Mouse (Mus musculus) intestine, embryonic 14.5 days (tissue): ENCODE results near the gene Frmpd2. TPM values are rescaled to one million over a fixed set of nuclear protein-coding genes. Genes with fewer than 3 reads are reported as not detected.

ENCODE experiments used
- ATAC-seq: fragments of 200-750 bp; cut with Nextera tagmentation; replicated peaks from 2 replicates; pipeline ENCODE4 v1.8.0; 2017; ENCODE audit warnings: low read depth, moderate number of reproducible peaks, moderate TSS enrichment, moderate library complexity; ENCODE audit not compliant: low FRiP score, low TSS enrichment
- DNase-seq: peaks from one replicate; pipeline ENCODE4 v3.0.0-alpha.2; 2018; ENCODE audit warnings: low spot score
- H3K27ac ChIP-seq: fragments of 300-500 bp; sonication (generic); 2 replicates; pipeline ENCODE4 v1.5.1; 2014; ENCODE audit warnings: low read depth, mild to moderate bottlenecking, control low read depth
- H3K27me3 ChIP-seq: fragments of 300-500 bp; sonication (generic); replicated peaks from 2 replicates; pipeline ENCODE4 v1.6.1; 2014; ENCODE audit warnings: low read length, control low read depth; ENCODE audit not compliant: control insufficient read depth, insufficient read depth
- H3K36me3 ChIP-seq: fragments of 300-500 bp; sonication (generic); 2 replicates; pipeline ENCODE4 v1.6.1; 2014; ENCODE audit warnings: low read length, control low read depth; ENCODE audit not compliant: control insufficient read depth, insufficient read depth
- H3K4me1 ChIP-seq: fragments of 300-500 bp; sonication (generic); replicated peaks from 2 replicates; pipeline ENCODE4 v1.6.1; 2014; ENCODE audit warnings: low read length, control low read depth, mixed read lengths; ENCODE audit not compliant: control insufficient read depth, insufficient read depth
- H3K4me2 ChIP-seq: fragments of 300-500 bp; sonication (generic); 2 replicates; pipeline ENCODE4 v1.6.1; 2014; ENCODE audit warnings: low read length
- H3K4me3 ChIP-seq: fragments of 300-500 bp; sonication (generic); 2 replicates; pipeline ENCODE4 v1.5.1; 2014; ENCODE audit warnings: low read depth, low read length, control low read depth, mixed read lengths
- H3K9ac ChIP-seq: fragments of 300-500 bp; sonication (generic); 2 replicates; pipeline ENCODE4 v1.6.1; 2014; ENCODE audit warnings: mild to moderate bottlenecking, low read length
- H3K9me3 ChIP-seq: fragments of 300-500 bp; sonication (generic); 2 replicates; pipeline ENCODE4 v1.6.1; 2016; ENCODE audit warnings: low read length, control low read depth; ENCODE audit not compliant: control insufficient read depth
- WGBS: fragments of 180-500 bp; shearing (Covaris S2); extraction: QIAGEN DNeasy Blood & Tissue Kit; methylation state at CpG from one replicate; pipeline ENCODE4 v1.1.7; 2014; 5-methylcytosine and 5-hydroxymethylcytosine counted together
- polyA plus RNA-seq: library from polyadenylated mRNA; unstranded; fragments of >200 nt; fragmentation: Nextera tagmentation; extraction: Ambion mirVana; gene quantifications from 2 replicates; pipeline ENCODE4 v1.2.1, GENCODE M21; 2014

The Frmpd2 gene
- polyA plus RNA-seq, 1 experiment from 2014 or later = 0.03 TPM

DNA sequence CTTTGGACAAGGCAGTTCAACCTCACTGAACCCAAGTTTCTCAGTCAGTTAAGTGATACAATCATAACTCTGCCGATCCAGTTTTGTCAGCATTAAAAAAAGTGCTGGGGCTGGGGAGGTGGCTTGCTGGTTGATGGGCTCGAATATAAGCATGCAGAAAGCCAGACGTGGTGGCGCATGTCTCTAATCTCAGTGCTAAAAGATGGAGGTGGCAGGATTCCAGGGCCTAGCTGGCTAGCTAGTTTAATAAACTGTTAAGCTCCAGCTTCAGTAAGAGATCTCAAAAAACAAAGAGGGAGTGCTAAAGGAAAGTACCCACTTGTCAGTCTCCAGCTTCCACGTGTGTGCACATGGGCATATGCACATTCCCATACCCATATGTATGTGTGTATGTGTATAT is 25.9 kb downstream of the Frmpd2 start:
- no peak overlapping the region for H3K27ac ChIP-seq
- no peaks in the 10 kb centered on the region for H3K27me3 ChIP-seq
- ATAC-seq (no peak), DNase-seq (no peak)
- H3K4me2 ChIP-seq = no peak overlapping the region
- H3K4me1 ChIP-seq = no peaks in the 10 kb centered on the region
- no peaks in the 10 kb centered on the region for H3K9me3 ChIP-seq
- H3K4me3 ChIP-seq = no peak overlapping the region
- 66% methylated on average over 5 of the region's 5 CpGs for WGBS
- no peaks in the 10 kb centered on the region for H3K36me3 ChIP-seq
- H3K9ac ChIP-seq = no peak overlapping the region

DNA sequence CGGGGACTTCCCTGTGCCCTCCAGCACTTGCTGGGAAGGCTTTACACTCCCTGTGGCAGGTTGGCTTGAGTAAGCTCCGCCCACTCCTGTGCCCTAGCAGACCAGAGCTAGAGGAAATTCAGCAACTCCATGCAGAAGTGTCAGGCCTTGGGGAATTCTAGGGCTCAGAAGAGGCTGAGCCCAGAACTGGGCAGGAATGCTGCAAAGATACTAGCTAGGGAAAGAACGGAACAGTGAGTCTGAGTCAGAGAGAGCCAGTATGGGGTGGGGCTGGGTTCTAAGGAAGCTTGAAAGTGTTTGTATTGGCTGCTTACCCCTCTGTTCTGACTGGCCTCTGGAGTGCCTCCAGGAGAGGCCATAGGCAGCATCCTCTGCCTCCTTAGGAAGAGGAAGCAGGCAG is 27.4 kb downstream of the Frmpd2 start:
- no peak for ATAC-seq
- WGBS = 55% methylated on average over 3 of the region's 3 CpGs
- H3K4me1 ChIP-seq = no peaks in the 10 kb centered on the region

DNA sequence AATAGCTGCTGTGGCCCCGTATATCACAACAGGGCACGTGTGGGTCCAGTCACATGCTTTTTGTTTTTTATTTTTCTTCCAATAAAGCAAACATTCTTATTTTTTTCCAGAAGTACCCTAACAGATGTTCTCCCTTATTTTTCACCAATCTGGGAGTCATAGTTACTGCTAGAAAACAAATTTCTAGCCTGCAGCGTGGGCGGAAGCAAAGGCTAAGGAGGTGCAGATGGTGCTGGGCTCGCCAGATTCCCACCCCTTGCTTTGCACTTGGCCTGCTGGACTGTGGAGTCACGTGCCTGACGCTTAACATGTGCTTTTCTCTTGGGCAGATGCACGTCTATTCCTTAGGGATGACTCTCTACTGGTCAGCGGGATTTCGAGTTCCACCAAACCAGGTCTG is 29.1 kb downstream of the Frmpd2 start:
- Histone ChIP-seq H3K36me3 (no peaks in the 10 kb centered on the region), H3K27ac (no peak overlapping the region), H3K27me3 (no peaks in the 10 kb centered on the region), H3K4me3 (no peak overlapping the region), H3K4me2 (no peak overlapping the region), H3K9me3 (no peaks in the 10 kb centered on the region), H3K9ac (no peak overlapping the region), H3K4me1 (no peaks in the 10 kb centered on the region)
- ATAC-seq (no peak), DNase-seq (no peak)
- WGBS = 75% methylated on average over 10 of the region's 10 CpGs

More for the DNA sequence above, 27.4 kb downstream of the Frmpd2 start:
- no peak for DNase-seq
- Histone ChIP-seq H3K27ac (no peak overlapping the region), H3K9ac (no peak overlapping the region), H3K4me2 (no peak overlapping the region), H3K4me3 (no peak overlapping the region), H3K36me3 (no peaks in the 10 kb centered on the region), H3K27me3 (no peaks in the 10 kb centered on the region), H3K9me3 (no peaks in the 10 kb centered on the region)

DNA sequence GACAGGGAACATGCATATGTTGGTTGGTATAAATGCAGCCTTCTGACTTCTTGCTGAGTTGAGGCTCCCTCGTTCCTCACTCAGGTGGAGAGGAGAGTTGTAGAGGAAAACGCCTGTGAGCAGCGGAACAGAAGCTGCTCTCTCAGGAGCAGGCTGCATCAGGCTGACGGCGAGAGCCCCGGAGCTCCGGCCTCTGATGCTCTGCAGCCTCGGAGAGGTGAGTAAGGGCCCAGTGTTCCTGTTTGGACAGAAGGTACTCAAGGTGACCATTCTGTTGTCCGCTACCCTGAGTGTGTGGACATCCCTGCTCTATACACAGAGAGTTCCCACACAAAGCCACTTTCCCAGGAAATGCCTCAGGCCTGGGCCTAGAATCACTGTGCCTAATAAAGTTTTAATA is 31.8 kb downstream of the Frmpd2 start:
- WGBS = 85% methylated on average over 9 of the region's 9 CpGs
- ATAC-seq (no peak), DNase-seq (no peak)
- Histone ChIP-seq H3K36me3 (no peaks in the 10 kb centered on the region), H3K4me3 (no peak overlapping the region), H3K27ac (no peak overlapping the region), H3K4me1 (no peaks in the 10 kb centered on the region), H3K27me3 (no peaks in the 10 kb centered on the region), H3K9me3 (no peaks in the 10 kb centered on the region), H3K9ac (no peak overlapping the region), H3K4me2 (no peak overlapping the region)

DNA sequence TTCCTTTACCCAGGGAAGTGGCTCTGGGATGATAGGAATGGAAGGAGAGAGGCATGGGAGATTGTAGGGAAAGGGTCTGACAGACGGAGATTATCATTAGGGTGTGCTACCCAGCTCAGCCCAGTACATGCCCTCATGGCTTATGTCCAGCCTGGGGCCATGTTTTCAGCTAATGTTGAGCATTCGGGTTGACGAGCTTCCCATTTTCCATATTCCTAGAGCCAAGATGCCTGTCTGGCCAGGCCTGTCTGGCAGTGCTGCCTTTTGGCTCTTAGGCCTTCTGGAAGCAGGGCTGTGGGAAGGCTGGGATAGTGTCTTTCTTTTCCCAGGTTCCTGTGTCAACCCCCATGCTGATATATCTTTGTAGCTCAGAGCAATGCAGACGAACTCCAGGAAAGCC is 35.2 kb downstream of the Frmpd2 start:
- 67% methylated on average over 4 of the region's 4 CpGs for WGBS
- Histone ChIP-seq H3K36me3 (no peaks in the 10 kb centered on the region), H3K9ac (no peak overlapping the region), H3K9me3 (no peaks in the 10 kb centered on the region), H3K4me3 (no peak overlapping the region), H3K27ac (no peak overlapping the region), H3K4me2 (no peak overlapping the region), H3K27me3 (no peaks in the 10 kb centered on the region), H3K4me1 (no peaks in the 10 kb centered on the region)
- ATAC-seq (no peak), DNase-seq (no peak)

DNA sequence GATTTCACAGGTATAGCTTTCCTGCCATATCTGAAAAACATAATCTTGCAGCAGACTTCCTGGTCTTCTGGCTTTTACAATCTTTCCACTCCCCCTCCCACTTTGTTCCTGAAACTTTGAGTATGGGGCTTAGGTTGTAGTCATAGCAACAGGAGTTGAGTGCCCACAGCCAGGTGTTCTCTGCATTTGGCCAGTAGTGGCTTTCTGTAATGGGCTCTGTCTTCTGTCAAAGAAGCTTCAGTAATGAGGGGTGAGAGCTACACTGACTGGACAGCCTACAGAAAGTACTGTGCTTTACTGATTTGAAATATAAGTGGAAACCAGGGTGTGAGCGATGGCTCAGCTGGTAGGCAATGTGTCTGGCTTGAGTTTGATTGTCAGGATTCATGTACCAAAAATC is 37.2 kb downstream of the Frmpd2 start:
- no peak overlapping the region for H3K4me2 ChIP-seq

DNA sequence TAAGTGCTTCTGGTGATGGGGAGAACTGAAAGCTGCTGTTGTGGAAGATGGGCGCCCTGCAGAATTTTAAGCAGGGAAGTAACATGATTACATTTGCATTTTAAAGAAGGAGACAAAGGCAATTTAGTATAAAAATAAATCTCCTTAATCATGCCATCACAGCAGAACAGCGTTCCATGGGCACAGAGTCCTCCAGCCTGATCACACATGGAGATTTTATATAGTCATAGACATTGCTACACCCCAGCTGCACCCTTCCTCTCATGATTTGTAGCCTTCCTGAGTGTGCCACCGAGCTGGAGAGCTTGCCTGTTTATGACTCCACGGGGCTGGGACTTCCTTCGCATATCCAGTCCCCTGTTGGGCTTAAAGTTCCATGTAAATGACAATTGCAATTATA is 42.4 kb downstream of the Frmpd2 start:
- Histone ChIP-seq H3K36me3 (no peaks in the 10 kb centered on the region), H3K4me1 (no peaks in the 10 kb centered on the region), H3K27ac (no peak overlapping the region), H3K4me2 (no peak overlapping the region), H3K9me3 (no peaks in the 10 kb centered on the region), H3K4me3 (no peak overlapping the region), H3K27me3 (no peaks in the 10 kb centered on the region), H3K9ac (no peak overlapping the region)
- no peak for DNase-seq
- 63% methylated on average over 5 of the region's 5 CpGs for WGBS
- no peak for ATAC-seq

More for the DNA sequence above, 37.2 kb downstream of the Frmpd2 start:
- Histone ChIP-seq H3K27ac (no peak overlapping the region), H3K4me3 (no peak overlapping the region), H3K36me3 (no peaks in the 10 kb centered on the region), H3K9ac (no peak overlapping the region), H3K9me3 (no peaks in the 10 kb centered on the region), H3K27me3 (no peaks in the 10 kb centered on the region), H3K4me1 (no peaks in the 10 kb centered on the region)
- DNase-seq = no peak
- no peak for ATAC-seq
- WGBS = 72% methylated on average over 1 of the region's 1 CpGs

DNA sequence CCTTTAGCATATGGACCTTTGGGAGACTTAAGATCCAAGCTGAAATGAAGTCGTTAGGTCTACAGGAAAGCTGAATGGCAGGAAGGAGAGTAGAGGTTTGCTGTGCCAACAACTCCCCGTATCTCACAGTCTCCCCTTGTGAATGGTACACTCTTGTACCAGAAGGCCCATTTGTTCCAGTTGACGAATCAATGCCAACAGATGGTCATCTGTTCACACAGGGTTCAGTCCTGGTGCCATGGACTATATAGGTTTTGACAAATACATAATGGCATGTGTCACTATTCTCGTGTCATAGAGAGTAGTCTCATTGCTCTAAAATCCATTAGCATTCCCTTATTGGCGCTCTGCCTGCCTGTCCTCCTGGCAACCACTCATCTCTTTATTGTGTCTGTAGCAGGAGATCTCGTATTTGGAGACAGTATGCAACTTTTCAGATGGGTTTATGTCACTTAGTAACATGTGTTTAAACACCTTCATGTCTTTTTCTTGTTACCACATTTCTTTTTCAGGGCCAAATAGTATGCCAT is 43.3 kb downstream of the Frmpd2 start:
- Histone ChIP-seq H3K27me3 (no peaks in the 10 kb centered on the region), H3K9me3 (no peaks in the 10 kb centered on the region), H3K36me3 (no peaks in the 10 kb centered on the region), H3K27ac (no peak overlapping the region), H3K4me1 (no peaks in the 10 kb centered on the region), H3K9ac (no peak overlapping the region), H3K4me2 (no peak overlapping the region), H3K4me3 (no peak overlapping the region)
- no peak for DNase-seq
- WGBS = 81% methylated on average over 6 of the region's 6 CpGs
- no peak for ATAC-seq

DNA sequence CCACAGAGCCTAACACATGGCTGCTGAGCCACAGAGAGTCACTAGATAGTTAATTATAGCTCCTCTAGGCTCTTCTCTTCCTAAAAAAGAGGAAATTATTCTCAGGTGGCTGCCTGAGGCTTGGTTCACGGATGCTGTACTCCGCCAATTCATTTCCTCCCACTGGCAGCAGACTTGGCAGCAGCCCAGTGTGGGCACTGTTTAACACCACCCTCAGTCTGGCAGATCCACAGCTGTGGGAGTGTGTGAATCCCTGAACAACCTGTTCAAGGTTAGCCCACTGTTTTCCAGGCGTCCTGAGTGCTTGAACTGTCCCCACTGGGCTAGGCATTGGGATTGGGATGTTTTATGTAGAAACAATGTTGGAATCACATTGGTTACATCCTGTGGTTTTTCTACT is 50.0 kb downstream of the Frmpd2 start:
- no peak overlapping the region for H3K27ac ChIP-seq
- H3K4me1 ChIP-seq = no peaks in the 10 kb centered on the region
- H3K4me2 ChIP-seq = no peak overlapping the region
- 74% methylated on average over 3 of the region's 3 CpGs for WGBS
- DNase-seq (no peak), ATAC-seq (no peak)
- no peaks in the 10 kb centered on the region for H3K9me3 ChIP-seq
- H3K36me3 ChIP-seq = no peaks in the 10 kb centered on the region
- H3K27me3 ChIP-seq = no peaks in the 10 kb centered on the region
- no peak overlapping the region for H3K4me3 ChIP-seq
- no peak overlapping the region for H3K9ac ChIP-seq
